Mouse (Mus musculus) CH12.LX (cell line): ENCODE results near the gene Mrpl33.

Experiments
- CTCF ChIP-seq, 2 experiments: IDR thresholded peaks in 1 of 2; conservative IDR thresholded peaks in 1 of 2; 2 replicates each; pipeline ENCODE4 v1.5.1; 2011 to 2012; ENCODE audit warnings: low read depth in 2 of 2, low read length in 2 of 2, improper control_type of control experiment in 1 of 2, inconsistent platforms in 1 of 2, mild to moderate bottlenecking in 1 of 2, moderate library complexity in 1 of 2
- JUN ChIP-seq: IDR thresholded peaks from 2 replicates; pipeline ENCODE4 v1.6.1; 2011; ENCODE audit warnings: low read depth, mild to moderate bottlenecking, low read length, improper control_type of control experiment, moderate library complexity; ENCODE audit not compliant: insufficient read depth
- PAX5 ChIP-seq: IDR thresholded peaks from 2 replicates; pipeline ENCODE4 v1.6.1; 2012; ENCODE audit warnings: low read length, inconsistent platforms, mixed read lengths
- POLR2A ChIP-seq: IDR thresholded peaks from 2 replicates; pipeline ENCODE4 v1.6.1; 2011; ENCODE audit warnings: low read depth, mild to moderate bottlenecking, improper control_type of control experiment, low read length
- USF2 ChIP-seq: conservative IDR thresholded peaks from 2 replicates; pipeline ENCODE4 v1.6.1; 2011; ENCODE audit warnings: low read depth, low read length, improper control_type of control experiment

- TF ChIP-seq JUN (no peak), USF2 (no peak), POLR2A (no peak), CTCF (conservative IDR thresholded peaks at IDR 0.05 in 1 of 2, IDR thresholded peaks at IDR 0.05 in 1 of 2; ENCODE audit: low read depth in 2 of 2, low read length in 2 of 2) (no peak), PAX5 (no peak)
Observed at GRCm38 (mm10) chr5:31560352-31560751, 36.4 kb upstream of the Mrpl33 start.
